Mouse (Mus musculus) lung, postnatal 0 days (tissue): Measurements from ENCODE around the gene Rad51b.

ENCODE experiments used
- CTCF ChIP-seq: IDR thresholded peaks from 2 replicates; pipeline ENCODE4 v1.5.1; 2016; ENCODE audit warnings: antibody characterized with exemption, mild to moderate bottlenecking
- EP300 ChIP-seq: IDR thresholded peaks from 2 replicates; pipeline ENCODE4 v1.6.1; 2016; ENCODE audit warnings: antibody characterized with exemption, mild to moderate bottlenecking, control low read depth

GRCm38 (mm10) chr12:79747541-79747940, 450.5 kb downstream of the Rad51b start:
- TF ChIP-seq EP300 (no peak), CTCF (no peak)
